Mouse (Mus musculus) liver, postnatal 0 days (tissue): ENCODE measurements around the gene Khnyn. TPM values are rescaled to one million over a fixed set of nuclear protein-coding genes. Genes with fewer than 3 reads are reported as not detected.

ENCODE experiments used
- ATAC-seq: fragments of 200-750 bp; cut with Nextera tagmentation; 2 replicates; pipeline ENCODE4 v1.8.0; 2017; ENCODE audit warnings: mild to moderate bottlenecking, moderate library complexity
- DNase-seq: peaks from one replicate; pipeline ENCODE4 v3.0.0-alpha.2; 2016
- H3K27ac ChIP-seq: fragments of 300-500 bp; sonication (generic); 2 replicates; pipeline ENCODE4 v1.5.1; 2014; ENCODE audit warnings: antibody characterized with exemption, moderate library complexity, mild to moderate bottlenecking, low read depth
- H3K27me3 ChIP-seq: fragments of 300-500 bp; sonication (generic); 2 replicates; pipeline ENCODE4 v1.6.1; 2014; ENCODE audit warnings: low read length, control low read depth, mixed read lengths; ENCODE audit not compliant: insufficient read depth
- H3K36me3 ChIP-seq: fragments of 300-500 bp; sonication (generic); replicated peaks from 2 replicates; pipeline ENCODE4 v1.6.1; 2014; ENCODE audit warnings: mild to moderate bottlenecking, control low read depth, low read length, moderate library complexity, mixed read lengths; ENCODE audit not compliant: insufficient read depth
- H3K4me1 ChIP-seq: fragments of 300-500 bp; sonication (generic); 2 replicates; pipeline ENCODE4 v1.6.1; 2014; ENCODE audit warnings: antibody characterized with exemption, mild to moderate bottlenecking, control low read depth; ENCODE audit not compliant: insufficient read depth
- H3K4me2 ChIP-seq: fragments of 300-500 bp; sonication (generic); 2 replicates; pipeline ENCODE4 v1.6.1; 2014; ENCODE audit warnings: low read depth, mild to moderate bottlenecking, low read length, moderate library complexity, mixed read lengths
- H3K4me3 ChIP-seq: fragments of 300-500 bp; sonication (generic); 2 replicates; pipeline ENCODE4 v1.5.1; 2014; ENCODE audit warnings: low read depth, low read length
- H3K9ac ChIP-seq: fragments of 300-500 bp; sonication (generic); replicated peaks from 2 replicates; pipeline ENCODE4 v1.6.1; 2014; ENCODE audit warnings: mild to moderate bottlenecking, moderate library complexity
- H3K9me3 ChIP-seq: fragments of 300-500 bp; sonication (generic); 2 replicates; pipeline ENCODE4 v1.6.1; 2016; ENCODE audit warnings: mild to moderate bottlenecking, control low read depth, low read length, mixed read lengths
- CTCF ChIP-seq: sonication (generic); IDR thresholded peaks from 2 replicates; pipeline ENCODE4 v1.5.1; 2016; ENCODE audit warnings: antibody characterized with exemption, low read depth
- EP300 ChIP-seq: IDR thresholded peaks from 2 replicates; pipeline ENCODE4 v1.6.1; 2016; ENCODE audit warnings: antibody characterized with exemption, low read depth, mild to moderate bottlenecking
- WGBS: fragments of 180-500 bp; shearing (Covaris S2); extraction: QIAGEN DNeasy Blood & Tissue Kit; methylation state at CpG from one replicate; pipeline ENCODE4 v1.1.7; 2014; ENCODE audit not compliant: insufficient replicate concordance; 5-methylcytosine and 5-hydroxymethylcytosine counted together
- polyA plus RNA-seq: library from polyadenylated mRNA; unstranded; fragments of >200 nt; fragmentation: Nextera tagmentation; extraction: Ambion mirVana; gene quantifications from 2 replicates; pipeline ENCODE4 v1.2.1, GENCODE M21; 2015

Gene Khnyn
- polyA plus RNA-seq, 1 experiment from 2014 or later: 5.2 TPM

GRCm38 (mm10) chr14:55877469-55878315, 7.1 kb upstream of the Khnyn start:
- no peaks in the 10 kb centered on the region for H3K36me3 ChIP-seq
- no peak overlapping the region for H3K4me3 ChIP-seq
- H3K4me1 ChIP-seq: peaks cover 13% of the 10 kb centered on the region
- H3K9ac ChIP-seq: no peak overlapping the region
- no peak overlapping the region for H3K27ac ChIP-seq
- TF ChIP-seq EP300: no peak
- TF ChIP-seq CTCF: no peak
- H3K9me3 ChIP-seq: no peaks in the 10 kb centered on the region
- no peaks in the 10 kb centered on the region for H3K27me3 ChIP-seq
- 33% methylated on average over 14 of the region's 14 CpGs for WGBS
- H3K4me2 ChIP-seq: no peak overlapping the region
- DNase-seq: no peak
- no peak for ATAC-seq

GRCm38 (mm10) chr14:55878316-55878940, 6.3 kb upstream of the Khnyn start:
- TF ChIP-seq EP300: no peak
- 0 out of 2 replicates have a peak, but pooled peaks have one; percentile 28 for TF ChIP-seq CTCF
- H3K36me3 ChIP-seq: no peaks in the 10 kb centered on the region
- no peak overlapping the region for H3K27ac ChIP-seq
- WGBS: 11% methylated on average over 7 of the region's 7 CpGs
- no peaks in the 10 kb centered on the region for H3K27me3 ChIP-seq
- DNase-seq: no peak
- ATAC-seq: no peak
- peaks cover 18% of the 10 kb centered on the region for H3K4me1 ChIP-seq
- no peak overlapping the region for H3K9ac ChIP-seq
- H3K4me2 ChIP-seq: no peak overlapping the region
- H3K4me3 ChIP-seq: no peak overlapping the region
- H3K9me3 ChIP-seq: no peaks in the 10 kb centered on the region

- H3K4me2 ChIP-seq: no peak overlapping the region
- WGBS: 34% methylated on average over 1 of the region's 1 CpGs
- peak; percentile 79 for DNase-seq
- no peak overlapping the region for H3K4me3 ChIP-seq
- no peaks in the 10 kb centered on the region for H3K36me3 ChIP-seq
- H3K4me1 ChIP-seq: peaks cover 21% of the 10 kb centered on the region
- no peaks in the 10 kb centered on the region for H3K9me3 ChIP-seq
- no peak overlapping the region for H3K27ac ChIP-seq
- H3K9ac ChIP-seq: no peak overlapping the region
- no peaks in the 10 kb centered on the region for H3K27me3 ChIP-seq
- ATAC-seq: no peak
- TF ChIP-seq CTCF: peak; percentile 92
- no peak for TF ChIP-seq EP300
Observed at GRCm38 (mm10) chr14:55879623-55880022, 5.1 kb upstream of the Khnyn start.

GRCm38 (mm10) chr14:55880982-55881381, 3.8 kb upstream of the Khnyn start:
- Histone ChIP-seq H3K4me1 (peaks cover 23% of the 10 kb centered on the region), H3K9me3 (no peaks in the 10 kb centered on the region), H3K27me3 (no peaks in the 10 kb centered on the region), H3K9ac (no peak overlapping the region), H3K4me3 (no peak overlapping the region), H3K27ac (no peak overlapping the region), H3K36me3 (no peaks in the 10 kb centered on the region), H3K4me2 (no peak overlapping the region)
- DNase-seq (no peak), ATAC-seq (no peak)
- WGBS: 63% methylated on average over 8 of the region's 8 CpGs
- TF ChIP-seq EP300: no peak
- no peak for TF ChIP-seq CTCF

GRCm38 (mm10) chr14:55882171-55882641, 2.5 kb upstream of the Khnyn start:
- Histone ChIP-seq H3K36me3 (peaks cover 10% of the 10 kb centered on the region), H3K4me2 (no peak overlapping the region), H3K4me1 (peaks cover 35% of the 10 kb centered on the region), H3K27me3 (no peaks in the 10 kb centered on the region), H3K4me3 (no peak overlapping the region), H3K9me3 (no peaks in the 10 kb centered on the region), H3K9ac (no peak overlapping the region), H3K27ac (peak overlapping the region; percentile 85)
- WGBS: 32% methylated on average over 6 of the region's 6 CpGs
- TF ChIP-seq CTCF (no peak), EP300 (peak; percentile 41; the same call in 1 of the 2 replicates)
- ATAC-seq: peak; percentile 82
- peak; percentile 70 for DNase-seq

GRCm38 (mm10) chr14:55883149-55883661, 1.5 kb upstream of the Khnyn start:
- no peak overlapping the region for H3K4me2 ChIP-seq
- 82% methylated on average over 13 of the region's 13 CpGs for WGBS
- peaks cover 20% of the 10 kb centered on the region for H3K36me3 ChIP-seq
- peak overlapping the region; percentile 85 for H3K27ac ChIP-seq
- H3K9ac ChIP-seq: no peak overlapping the region
- no peak for TF ChIP-seq CTCF
- no peak for TF ChIP-seq EP300
- ATAC-seq: no peak
- no peaks in the 10 kb centered on the region for H3K27me3 ChIP-seq
- no peak for DNase-seq
- peaks cover 40% of the 10 kb centered on the region for H3K4me1 ChIP-seq
- H3K4me3 ChIP-seq: no peak overlapping the region
- H3K9me3 ChIP-seq: no peaks in the 10 kb centered on the region
